Comparison of ENCODE assay signal across 31 mouse cellular contexts in the genomic region with DNA sequence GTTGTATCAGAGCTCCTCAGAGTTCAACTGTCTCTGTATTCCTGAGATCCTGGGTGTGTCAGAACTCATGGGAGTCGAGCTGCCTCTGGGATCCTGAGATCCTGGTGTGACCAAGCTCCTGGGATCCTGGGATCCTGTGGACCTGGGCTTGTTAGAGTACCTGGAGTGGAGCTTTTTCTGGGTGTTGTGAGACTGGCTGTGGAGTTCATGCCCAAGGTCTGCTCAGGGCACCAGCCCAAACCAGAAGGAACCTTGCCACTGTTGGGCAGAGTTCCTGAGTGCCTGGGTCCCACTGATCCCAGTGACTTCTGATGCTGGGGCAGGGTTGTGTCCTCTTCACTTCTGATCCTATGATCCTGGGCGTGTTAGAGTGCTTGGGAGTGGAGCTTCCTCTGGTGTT. TPM values are rescaled to one million over a fixed set of nuclear protein-coding genes. Genes with fewer than 3 reads are reported as not detected.
"Had no signal": no experiment of that assay in that cellular context is flagged by ENCODE, and none has a peak within 500 bp of the region (broad histone marks: within the 10 kb centered on the region; RNA-seq: fewer than 3 reads in every experiment).

No protein-coding gene starts in this region.

- H3K36me3 ChIP-seq: limb, embryonic 12.5 days; limb, embryonic 13.5 days; limb, embryonic 15.5 days; liver, embryonic 12.5 days; liver, embryonic 13.5 days; liver, embryonic 15.5 days; lung, embryonic 15.5 days; midbrain, embryonic 10.5 days; midbrain, embryonic 12.5 days; midbrain, embryonic 15.5 days; neural tube, embryonic 12.5 days had no signal

- H3K9ac ChIP-seq: limb, embryonic 12.5 days; limb, embryonic 13.5 days; limb, embryonic 15.5 days; liver, embryonic 12.5 days; liver, embryonic 13.5 days; liver, embryonic 14.5 days; liver, embryonic 15.5 days; liver, postnatal 0 days; lung, embryonic 14.5 days; lung, embryonic 15.5 days; midbrain, embryonic 12.5 days; midbrain, embryonic 15.5 days; neural tube, embryonic 12.5 days had no signal

- H3K4me2 ChIP-seq: limb, embryonic 12.5 days; limb, embryonic 13.5 days; limb, embryonic 15.5 days; liver, embryonic 11.5 days; liver, embryonic 12.5 days; liver, embryonic 13.5 days; liver, embryonic 15.5 days; lung, embryonic 14.5 days; lung, embryonic 15.5 days; midbrain, embryonic 12.5 days; midbrain, embryonic 15.5 days; neural tube, embryonic 12.5 days had no signal

- H3K9me3 ChIP-seq: limb, embryonic 12.5 days; limb, embryonic 13.5 days; limb, embryonic 15.5 days; liver, embryonic 12.5 days; liver, embryonic 13.5 days; liver, embryonic 15.5 days; lung, embryonic 15.5 days; megakaryocyte, embryonic 14.5 days; midbrain, embryonic 10.5 days; midbrain, embryonic 12.5 days; midbrain, embryonic 15.5 days; neural tube, embryonic 12.5 days had no signal

- H3K27ac ChIP-seq: left cerebral cortex, adult 2 months; limb, embryonic 12.5 days; limb, embryonic 13.5 days; limb, embryonic 15.5 days; liver, embryonic 12.5 days; liver, embryonic 13.5 days; liver, embryonic 14.5 days; liver, embryonic 15.5 days; lung, embryonic 15.5 days; macrophage; midbrain, embryonic 10.5 days; midbrain, embryonic 12.5 days; midbrain, embryonic 15.5 days; neural tube, embryonic 12.5 days had no signal

- ATAC-seq: liver, embryonic 12.5 days; liver, postnatal 0 days; lung, postnatal 0 days; midbrain, embryonic 15.5 days; midbrain, embryonic 16.5 days had no signal

- DNase-seq: left cerebral cortex, postnatal 4 days; liver; liver, embryonic 13.5 days; liver, postnatal 0 days; lung, adult 18-20 months; lung, adult 2 months; lung, embryonic 14.5 days; lung, postnatal 10 days; lung, postnatal 14 days; lung, postnatal 36 days; lung, postnatal 4 days; midbrain, embryonic 14.5 days had no signal

- H3K4me1 ChIP-seq: limb, embryonic 12.5 days; limb, embryonic 13.5 days; limb, embryonic 15.5 days; liver, embryonic 12.5 days; liver, embryonic 13.5 days; liver, embryonic 15.5 days; lung, embryonic 15.5 days; midbrain, embryonic 10.5 days; midbrain, embryonic 12.5 days; midbrain, embryonic 15.5 days; neural tube, embryonic 12.5 days had no signal

- H3K4me3 ChIP-seq: left cerebral cortex, adult 2 months; limb, embryonic 12.5 days; limb, embryonic 13.5 days; limb, embryonic 15.5 days; liver, embryonic 12.5 days; liver, embryonic 13.5 days; liver, embryonic 15.5 days; lung, embryonic 15.5 days; megakaryocyte, embryonic 14.5 days; midbrain, embryonic 10.5 days; midbrain, embryonic 12.5 days; midbrain, embryonic 15.5 days; myocyte; neural tube, embryonic 12.5 days had no signal

- H3K27me3 ChIP-seq: limb, embryonic 12.5 days; limb, embryonic 13.5 days; limb, embryonic 15.5 days; liver, embryonic 12.5 days; liver, embryonic 13.5 days; liver, embryonic 15.5 days; lung, embryonic 15.5 days; midbrain, embryonic 12.5 days; midbrain, embryonic 15.5 days; neural tube, embryonic 12.5 days had no signal

RNA-seq across cellular contexts. Expression of a gene that starts 8.0 kb away (rescaled TPM):
- total RNA-seq: monocyte, adult 5-6 weeks had no signal
